Mouse (Mus musculus): ENCODE data around the gene Zfp831. TPM values are rescaled to one million over a fixed set of nuclear protein-coding genes. Genes with fewer than 3 reads are reported as not detected.
A peak's percentile ranks its signal among the peaks of the same experiment; 100 is the strongest.

Gene Zfp831
- total RNA-seq (2022): under 1 TPM; 0.07 to 0.27 (median 0.14) TPM

DNA sequence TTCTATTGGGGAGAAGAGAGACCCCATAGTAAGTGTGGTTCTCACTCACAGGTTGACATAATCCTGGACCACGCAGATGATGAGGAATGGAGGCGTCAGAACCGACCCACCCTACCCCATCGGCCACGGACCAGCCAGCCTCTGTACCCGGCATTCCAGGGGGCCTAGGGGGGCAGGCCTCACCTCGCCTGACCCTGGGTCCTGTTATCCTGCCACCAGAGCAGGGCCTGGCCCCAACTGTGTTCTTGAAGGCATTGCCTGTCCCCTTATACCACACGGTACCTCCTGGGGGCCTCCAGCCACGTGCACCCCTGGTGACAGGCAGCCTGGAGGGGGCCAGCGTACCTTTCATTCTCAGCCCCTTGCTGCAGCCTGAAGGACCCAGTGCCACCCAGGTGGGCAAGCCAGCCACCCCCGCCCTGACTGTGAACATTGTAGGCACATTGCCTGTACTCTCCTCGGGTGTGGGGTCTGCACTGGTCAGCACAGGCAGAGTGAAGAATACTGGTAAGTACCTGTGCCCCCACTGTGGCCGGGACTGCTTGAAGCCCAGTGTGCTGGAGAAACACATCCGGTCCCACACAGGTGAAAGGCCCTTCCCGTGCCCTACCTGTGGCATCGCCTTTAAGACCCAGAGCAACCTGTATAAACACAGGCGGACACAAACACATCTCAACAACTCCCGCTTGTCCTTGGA, at the start of gene Zfp831:
TSS of gene Zfp831 (plus strand) at position 87 of the 697 bp plus-strand sequence.
- DNase-seq: no peak

DNA sequence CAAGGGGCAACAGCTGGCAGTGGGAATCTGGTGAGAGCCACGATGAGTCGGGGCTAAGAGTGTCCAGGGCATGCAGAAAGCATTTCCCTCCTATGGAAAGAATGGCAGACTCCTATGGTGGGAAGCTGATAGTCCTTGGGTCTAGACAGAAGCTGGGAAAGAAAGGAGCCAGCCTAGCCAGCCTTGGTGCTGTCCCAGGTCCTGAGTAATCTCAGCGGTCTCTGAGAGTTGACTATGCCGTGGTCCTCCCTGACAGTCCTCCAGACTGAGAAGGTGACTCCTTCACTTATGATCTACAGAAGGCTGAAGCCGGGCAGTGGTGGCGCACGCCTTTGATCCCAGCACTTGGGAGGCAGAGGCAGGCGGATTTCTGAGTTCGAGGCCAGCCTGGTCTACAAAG, 48.4 kb upstream of the Zfp831 start:
- no peak for DNase-seq

DNA sequence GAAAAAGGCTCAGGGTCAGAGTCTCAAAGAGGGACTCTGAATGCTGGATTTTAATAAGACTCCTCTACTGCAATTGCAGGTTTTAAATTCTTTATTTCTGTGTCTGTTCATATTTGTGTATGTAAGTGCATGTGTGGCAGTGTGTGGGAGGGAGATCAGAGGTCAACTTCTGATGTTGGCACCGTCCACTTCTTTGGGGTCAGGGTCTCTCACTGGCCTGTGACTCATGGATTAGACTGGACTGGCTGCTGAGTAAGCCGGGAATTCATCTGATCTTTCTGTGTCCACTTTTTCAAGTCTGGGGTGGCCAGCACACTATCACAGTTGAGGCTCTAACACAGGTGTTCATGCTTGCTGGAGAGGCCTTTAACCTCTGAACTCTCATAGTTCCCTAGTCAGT, 47.7 kb upstream of the Zfp831 start:
- peak; percentile 55 for DNase-seq

DNA sequence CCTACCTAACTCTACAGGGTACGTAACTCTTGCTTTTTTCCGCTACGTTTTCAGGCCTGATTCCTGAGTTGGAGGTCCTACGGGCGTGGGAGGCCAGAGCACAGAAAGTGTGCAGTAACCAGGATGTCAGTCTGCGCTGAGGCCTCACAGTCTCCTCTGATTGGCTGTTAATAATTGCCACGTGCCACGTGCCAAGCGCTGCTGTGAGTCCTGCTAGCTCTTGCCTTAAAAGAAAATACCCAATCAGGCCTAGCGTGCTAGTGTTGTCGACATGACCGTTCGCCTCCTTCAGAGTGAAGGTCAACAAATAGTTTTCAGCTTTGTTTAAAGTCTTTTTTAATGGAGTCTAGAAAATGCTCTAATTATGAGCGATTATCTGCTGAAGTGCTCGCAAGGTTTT, 46.9 kb upstream of the Zfp831 start:
- no peak for DNase-seq

DNA sequence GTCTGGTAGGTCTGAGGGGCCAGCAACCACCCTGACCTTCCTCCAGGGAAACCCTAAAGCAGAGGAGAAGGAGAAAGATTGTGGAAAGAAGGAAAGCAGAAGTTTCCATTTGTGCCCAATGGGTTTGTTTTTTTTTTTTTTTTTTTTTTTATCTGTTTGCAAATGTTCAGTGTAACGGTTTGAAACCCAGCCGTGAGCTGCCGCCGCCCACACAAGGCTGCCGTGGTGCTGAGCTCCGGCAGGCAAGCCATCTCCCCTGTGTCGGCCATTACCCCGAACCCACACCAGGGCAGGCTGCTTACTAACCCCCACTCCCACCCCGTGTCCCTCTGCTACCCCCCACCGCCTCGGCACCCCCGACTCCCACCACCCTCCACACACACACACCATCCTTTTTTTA, 44.9 kb upstream of the Zfp831 start:
- DNase-seq: no peak

DNA sequence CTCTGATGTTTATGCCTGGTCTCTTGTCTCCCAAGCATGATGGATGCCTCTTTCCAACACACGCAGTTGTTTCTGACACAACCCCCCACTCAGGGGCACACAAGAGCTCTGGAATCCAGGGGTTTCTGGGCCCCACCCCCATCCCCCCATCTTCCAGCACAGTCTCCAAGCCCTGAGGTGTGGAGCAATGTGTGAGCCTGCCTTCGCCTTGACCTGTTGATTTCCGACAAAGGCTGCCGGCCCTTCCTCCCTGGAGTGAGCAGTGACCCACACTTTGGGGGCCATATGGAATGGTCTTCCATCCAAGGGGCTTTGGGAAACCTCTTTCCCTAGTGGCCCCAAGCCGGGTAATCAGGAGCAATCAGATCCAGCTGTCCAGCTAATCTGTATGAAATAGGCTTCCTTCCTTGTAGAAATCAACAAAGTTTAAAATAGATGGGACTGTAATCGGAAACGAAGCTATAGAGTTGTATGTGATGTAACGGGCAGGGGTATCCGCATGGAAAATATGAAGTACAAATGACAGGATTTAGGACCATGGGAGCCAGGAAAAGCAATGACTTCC, 44.2 kb upstream of the Zfp831 start:
- no peak for DNase-seq

DNA sequence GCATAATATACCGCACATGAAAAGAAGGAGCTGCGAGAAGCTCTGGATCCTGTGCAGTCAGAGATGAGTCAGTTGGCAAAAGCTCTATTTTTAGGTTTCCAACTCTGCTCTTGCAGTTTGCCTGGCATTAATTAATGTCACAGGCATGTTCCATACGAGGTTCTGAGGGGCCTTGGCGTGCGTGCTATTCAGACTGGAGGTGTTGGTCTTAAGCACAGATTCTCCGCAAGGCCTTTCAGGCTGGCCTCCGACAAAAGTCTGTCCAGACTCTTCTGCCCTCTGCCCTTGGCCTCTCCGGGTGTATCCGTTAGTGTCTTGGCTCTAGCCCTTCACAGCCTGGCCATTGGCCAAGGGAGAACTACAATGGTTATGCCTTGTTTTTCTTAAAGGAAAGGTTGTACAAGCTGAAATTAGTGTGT, 43.5 kb upstream of the Zfp831 start:
- peak; percentile 65 for DNase-seq

DNA sequence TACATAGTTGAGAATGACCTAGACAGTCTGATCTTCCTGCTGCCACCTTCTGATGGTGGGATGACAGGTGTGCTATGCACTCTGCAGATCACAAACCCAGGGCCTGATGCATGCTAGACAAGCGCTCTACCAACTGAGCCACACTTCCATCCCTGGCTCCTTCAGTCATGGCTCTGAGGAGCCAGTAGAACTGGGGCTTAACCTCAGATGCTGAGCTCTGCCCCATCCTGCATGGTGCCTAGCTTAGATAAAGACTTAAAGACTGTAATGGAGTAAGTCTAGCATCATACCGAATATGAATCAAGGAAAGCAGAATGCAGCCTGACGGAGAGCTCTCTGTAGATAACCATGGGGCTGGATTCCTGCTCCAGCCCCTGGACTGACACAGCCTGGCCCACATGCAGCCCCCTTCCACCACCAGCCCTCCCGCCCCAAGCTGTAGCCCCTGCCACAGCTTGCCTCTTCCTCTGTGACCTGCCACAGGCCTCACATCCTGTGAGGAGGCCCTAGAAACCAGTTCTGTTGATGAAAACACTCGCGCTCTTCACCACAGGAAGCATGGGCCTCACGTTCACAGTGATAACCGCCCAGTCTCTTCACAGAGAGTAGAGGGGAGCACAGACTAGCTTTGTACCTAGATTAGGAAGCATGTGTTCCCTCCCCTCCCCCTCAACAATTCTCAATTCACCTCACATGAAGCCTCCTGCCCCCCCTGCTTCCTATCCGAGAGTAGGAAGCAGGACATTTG, 41.2 kb upstream of the Zfp831 start:
- DNase-seq: no peak

DNA sequence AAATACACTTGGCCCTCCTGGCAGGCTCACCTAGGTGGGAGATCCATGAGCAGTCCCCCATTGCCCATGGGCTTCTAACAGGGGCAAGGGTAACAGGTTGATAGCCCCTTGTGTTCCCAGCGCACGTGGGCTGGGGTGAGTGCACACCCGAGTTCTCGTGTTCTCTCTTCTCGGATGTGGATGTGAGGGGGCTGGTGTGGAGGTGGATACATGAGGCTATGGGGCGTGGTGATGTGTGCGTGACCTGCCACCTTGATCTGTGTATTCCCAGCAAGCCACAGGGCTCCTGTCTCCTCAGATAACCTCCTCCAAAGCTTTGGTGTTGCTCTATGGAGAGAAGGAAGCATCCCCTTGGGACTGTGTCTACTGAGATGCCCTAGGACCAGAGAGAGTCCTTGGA, 40.0 kb upstream of the Zfp831 start:
- DNase-seq: no peak

DNA sequence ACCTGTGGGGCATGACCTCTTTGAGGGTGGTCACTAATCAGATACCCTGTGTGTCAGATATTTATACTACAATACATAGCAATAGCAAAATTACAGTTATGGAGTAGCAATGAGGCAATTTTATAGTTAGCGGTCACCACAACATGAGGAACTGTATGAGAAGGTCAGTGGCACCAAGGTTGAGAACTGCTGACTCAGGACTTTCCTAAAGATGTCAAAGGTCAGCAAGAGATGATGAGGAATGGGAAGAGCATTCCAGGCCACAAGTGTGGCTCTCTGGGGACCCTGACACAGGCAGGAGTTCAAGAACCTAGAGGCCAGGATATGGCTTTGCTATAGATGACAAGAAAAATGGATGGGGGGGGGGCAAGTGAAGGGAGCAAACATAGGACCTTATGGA, 38.3 kb upstream of the Zfp831 start:
- no peak for DNase-seq

DNA sequence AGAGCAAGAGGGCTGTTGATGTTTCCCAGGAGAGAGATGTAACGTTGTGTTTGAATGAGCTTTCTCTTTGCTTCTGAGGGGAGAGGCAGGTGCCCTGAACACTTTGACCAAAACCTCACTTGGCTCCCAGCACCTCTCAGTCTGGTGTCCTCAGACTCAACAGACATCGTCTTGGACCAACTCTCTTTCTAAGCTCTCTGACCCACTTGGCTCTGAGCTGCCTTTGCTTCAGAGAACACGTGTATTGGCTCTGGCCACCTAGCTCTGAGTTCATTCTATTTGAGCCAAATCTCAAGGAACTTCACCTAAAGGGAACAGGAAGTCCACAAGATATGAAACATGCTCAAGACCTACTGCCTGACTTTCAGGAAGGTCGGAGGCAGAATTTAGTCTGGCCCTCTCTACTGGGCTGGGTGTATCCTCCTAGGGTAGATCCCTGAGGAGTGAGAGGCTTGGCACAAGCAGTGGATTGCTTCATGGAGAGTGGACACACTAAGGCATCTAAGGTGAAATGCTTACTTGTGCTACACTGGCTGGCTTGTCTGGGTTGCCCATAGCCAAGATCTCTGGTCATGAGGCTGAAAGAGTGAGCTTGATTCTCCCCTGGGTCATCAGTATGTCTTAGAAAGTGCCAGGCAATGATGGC, 37.8 kb upstream of the Zfp831 start:
- no peak for DNase-seq

DNA sequence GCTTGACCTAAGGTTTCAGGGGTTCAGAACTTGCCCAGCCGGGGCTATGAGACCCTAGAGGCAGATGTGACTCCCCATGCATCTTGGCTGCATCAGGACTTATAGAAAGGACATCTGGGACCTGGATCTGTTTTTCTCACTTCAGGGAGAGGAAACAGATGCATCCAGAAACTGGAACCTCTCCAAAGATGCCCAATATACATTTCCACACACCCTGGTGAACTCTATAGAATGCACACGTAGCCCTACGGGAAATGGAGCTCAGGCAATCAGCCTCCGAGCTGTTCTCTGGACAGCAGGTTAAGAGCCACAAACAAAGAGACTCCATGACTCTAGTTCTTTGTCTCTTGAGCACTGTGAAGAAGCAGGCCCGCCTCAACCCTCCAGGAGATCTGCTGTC, 37.0 kb upstream of the Zfp831 start:
- no peak for DNase-seq

DNA sequence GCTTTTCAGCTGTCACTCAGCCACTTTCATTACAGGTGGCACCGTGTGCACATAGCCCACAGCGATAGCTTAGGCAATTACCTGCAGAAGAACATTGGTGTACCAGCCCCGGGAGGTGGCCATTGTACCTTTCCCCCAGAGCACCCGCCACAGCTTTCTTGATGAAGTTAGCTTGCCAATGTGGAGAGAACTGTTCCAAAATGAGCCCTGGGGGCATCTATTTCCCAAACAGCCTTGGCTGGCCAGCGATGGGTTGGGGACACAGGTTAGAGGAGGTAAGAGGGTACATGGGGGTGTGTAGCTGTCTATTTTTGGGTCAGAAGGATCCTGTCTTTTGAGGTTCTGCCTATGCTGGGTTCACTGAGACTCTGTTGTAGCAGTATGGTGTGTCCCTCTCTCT, 33.4 kb upstream of the Zfp831 start:
- no peak for DNase-seq

DNA sequence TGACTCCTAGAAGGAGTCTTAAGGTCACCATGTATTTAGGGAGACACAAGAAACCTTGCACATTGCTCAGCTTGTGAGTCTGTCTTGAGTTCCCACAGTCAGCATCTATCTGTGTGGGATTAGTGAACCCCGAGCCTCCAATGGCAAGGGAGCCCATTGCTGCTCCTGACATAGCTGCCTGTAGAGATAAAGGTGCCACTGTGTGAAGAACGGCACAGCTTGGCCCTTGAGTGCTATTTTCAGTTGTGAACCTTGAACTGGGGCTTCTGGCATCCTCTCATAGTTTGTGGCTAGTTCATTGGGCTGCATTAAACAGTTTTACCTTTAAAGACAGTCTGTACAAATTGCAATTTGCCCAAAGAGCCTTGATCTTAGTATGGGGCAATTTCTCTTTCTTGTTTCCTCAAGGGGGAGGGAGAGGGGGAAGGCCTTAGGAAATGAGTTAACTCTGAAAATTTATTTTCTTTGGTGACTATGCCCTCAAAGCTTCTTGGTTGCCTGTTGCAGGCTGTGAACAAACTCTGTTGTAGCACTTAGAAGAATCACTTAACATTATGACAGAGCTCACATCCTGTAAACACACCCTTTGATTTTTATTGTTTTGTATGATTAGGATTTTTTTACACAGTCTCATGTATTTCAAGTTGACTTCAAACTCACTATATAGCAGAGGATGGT, 30.8 kb upstream of the Zfp831 start:
- DNase-seq: peak; percentile 49

DNA sequence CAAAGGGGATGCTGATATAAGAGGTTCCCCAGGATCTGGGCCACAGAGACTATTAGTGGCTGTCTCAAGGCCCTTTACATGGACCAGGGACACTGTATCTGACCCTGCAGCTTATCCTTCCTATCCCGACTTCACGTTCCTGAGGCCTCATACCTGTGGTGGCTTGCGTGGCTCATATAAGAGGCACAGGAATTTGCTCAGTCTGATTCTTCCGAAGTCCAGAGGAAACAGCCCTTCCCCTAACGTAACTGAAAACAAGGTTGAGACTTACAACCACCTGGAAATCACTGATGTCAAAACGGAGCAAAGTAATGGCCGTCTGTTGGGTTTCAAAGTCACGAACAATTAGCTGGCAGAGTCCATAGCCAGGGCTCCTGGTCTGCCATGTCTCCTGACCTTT, 30.1 kb upstream of the Zfp831 start:
- DNase-seq: no peak

DNA sequence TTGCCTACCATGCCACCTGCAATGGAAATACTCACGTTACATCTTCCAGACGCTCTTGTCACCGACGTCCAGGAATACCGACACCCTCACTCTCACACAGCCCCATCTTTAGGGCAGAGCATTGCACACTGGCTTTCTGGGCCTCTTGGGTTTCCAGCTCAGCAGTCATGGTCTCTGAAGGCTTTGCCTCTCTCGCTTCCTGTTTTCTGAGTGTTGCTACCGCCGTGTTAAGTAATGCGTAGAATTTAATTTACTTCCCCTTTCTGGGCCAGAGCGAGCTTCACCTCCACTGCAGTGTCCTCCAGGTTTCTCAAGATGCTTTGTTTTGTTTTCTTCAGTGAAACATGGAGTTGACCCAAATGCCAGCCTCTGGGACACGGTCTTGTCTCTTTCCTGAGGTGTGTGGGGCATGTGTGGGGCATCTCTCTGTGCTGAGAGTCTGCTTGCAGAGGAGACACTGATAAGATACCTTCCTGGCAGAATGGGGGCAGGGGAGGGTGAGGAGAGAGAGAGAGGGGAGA, 29.4 kb upstream of the Zfp831 start:
- DNase-seq: no peak

DNA sequence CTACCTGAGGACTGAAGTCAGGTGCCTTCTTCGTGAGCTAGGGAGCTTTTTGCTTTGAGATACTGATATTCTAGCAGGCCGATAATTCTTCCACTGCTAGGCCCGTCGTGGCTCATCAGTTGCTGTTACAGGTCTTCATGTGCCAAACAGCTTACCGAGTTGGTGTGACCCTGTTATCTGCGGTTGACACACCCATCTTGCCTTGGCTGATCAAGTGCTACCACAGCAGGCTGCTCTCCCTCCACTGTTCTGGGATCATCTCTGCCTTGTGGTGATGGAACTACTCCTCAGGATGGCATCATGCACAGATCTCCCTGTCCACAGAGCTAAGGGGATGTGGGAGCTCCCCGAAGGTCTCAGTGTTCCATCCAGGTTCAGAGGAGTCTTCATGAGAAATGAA, 21.5 kb upstream of the Zfp831 start:
- DNase-seq: no peak

DNA sequence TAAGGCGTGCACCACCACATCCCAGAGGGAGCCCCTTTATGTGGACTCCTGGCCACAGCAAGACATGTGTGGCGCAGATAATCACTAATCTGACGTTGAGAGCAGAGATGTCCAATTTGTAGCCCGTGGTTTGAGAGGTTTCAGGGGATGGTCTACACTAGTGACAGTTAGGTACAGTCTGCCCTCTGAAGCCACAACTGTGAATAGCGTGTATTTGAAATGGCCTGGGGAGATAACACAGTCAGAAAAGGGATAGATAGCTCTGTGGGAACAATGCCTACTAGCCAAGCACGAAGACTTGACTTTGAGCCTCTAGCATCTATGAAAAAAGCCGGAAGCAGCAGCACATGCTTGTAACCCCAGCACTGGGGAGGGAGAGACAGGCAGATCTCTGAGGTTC, 18.9 kb upstream of the Zfp831 start:
- no peak for DNase-seq

DNA sequence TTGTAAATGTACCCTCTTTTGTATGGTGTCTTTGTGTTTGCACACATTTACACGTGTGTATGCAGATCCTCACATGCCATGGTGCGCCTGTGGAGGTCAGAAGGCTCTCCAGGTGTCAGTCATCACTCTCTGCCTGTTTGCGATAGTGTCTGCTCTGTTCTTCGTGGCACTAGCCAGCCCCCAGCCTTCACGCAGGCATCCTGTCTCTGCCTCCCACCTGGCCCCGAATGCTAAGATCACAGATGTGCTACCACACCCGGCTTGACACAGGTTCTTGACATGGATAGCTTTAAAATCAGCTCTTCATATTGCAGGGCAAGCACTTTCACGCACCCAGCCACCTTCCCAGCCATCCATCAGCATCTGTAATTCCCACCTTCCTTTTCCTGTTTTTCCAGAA, 16.3 kb upstream of the Zfp831 start:
- DNase-seq: no peak

DNA sequence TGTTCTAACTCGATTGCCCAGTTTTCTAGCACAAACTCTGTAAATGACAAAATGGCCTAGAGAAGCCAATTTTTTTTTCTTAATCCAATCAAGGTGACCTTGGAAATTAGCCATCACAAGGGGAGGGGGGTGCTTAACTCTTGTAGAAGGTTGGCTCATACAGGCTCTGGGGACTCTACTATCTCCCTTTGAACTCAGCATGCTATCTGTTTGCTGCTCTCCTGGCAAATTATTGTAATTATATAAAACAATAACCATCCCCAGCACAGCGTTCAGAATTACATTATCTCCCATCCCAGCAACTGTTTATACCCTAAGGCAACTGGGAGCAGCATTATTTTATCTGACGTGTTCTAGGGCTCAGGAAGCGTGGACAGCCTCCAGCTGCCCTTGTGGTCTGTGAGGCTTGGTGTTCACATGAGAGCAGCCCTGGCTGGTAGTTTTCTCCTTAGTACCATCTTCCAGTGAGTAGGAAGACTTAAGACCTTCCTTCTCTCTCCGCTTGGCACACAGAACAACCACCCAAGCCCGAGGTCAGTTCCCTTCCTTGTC, 14.0 kb upstream of the Zfp831 start:
- no peak for DNase-seq

DNA sequence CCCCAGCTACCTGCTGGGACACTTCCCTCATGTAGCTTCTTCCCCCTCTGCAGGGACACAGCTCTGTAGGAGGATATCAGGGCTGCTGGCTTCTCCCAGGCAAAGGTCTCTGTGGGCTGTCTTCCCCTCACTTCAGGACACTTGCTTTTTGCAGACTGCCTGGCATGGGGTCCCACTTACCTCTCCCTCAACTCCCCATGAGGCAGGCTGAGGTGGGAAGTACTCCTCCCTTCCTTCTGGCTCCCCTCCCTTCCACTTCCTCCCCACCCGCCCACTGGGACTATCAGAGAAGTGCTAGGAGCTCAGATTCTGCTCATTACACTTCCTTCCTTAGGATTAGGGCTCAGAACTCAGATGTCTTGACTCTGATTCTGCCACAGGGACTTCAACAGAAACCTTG, 6.6 kb upstream of the Zfp831 start:
- no peak for DNase-seq

DNA sequence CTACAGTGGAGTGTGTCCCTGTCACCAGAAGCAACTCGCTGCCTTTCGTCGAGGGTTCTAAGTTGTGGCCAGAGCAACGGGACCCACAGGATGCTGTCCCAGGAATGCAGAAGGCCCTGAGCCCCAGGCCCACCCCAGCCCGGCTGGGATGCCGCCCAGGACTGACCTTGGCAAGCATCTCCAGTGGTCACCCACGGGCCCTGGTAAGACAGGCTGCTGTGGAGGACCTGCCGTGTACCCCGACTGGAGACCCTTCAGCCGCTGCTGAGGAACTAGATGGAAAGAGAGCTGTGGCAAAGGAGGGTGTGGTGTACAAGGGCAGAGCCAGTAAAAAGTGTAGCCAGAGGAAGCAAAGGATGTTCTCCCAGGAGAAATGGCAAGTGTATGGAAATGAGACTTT, 1.6 kb downstream of the Zfp831 start:
- DNase-seq: no peak
